Mouse (Mus musculus) spleen, adult 2 months (tissue): ENCODE results near the gene Ddx4. TPM values are rescaled to one million over a fixed set of nuclear protein-coding genes. Genes with fewer than 3 reads are reported as not detected.
"Not testable (repeated sequence)": the region's sequence is repeated elsewhere in the genome, so short reads cannot be mapped to it uniquely, and the experiment has no call there.

Experiments
- DNase-seq, 2 experiments: peaks; one replicate each; pipeline versions ENCODE4 v3.0.0 to v3.0.0-alpha.2; 2012 to 2021; ENCODE audit warnings: low spot score in 2 of 2, low read depth in 1 of 2
- H3K27ac ChIP-seq: fragments of 200-500 bp; 2 replicates; pipeline ENCODE4 v1.5.1; 2012; ENCODE audit warnings: low read length, inconsistent platforms; ENCODE audit not compliant: insufficient read depth
- H3K27me3 ChIP-seq: fragments of 200-500 bp; 2 replicates; pipeline ENCODE4 v1.6.1; 2012; ENCODE audit warnings: mild to moderate bottlenecking, moderate library complexity, low read length, inconsistent platforms; ENCODE audit not compliant: control insufficient read depth, insufficient read depth
- H3K36me3 ChIP-seq: fragments of 200-500 bp; 2 replicates; pipeline ENCODE4 v1.6.1; 2012; ENCODE audit warnings: mild to moderate bottlenecking, low read length, inconsistent platforms; ENCODE audit not compliant: control insufficient read depth, insufficient read depth
- H3K4me1 ChIP-seq: fragments of 200-500 bp; 2 replicates; pipeline ENCODE4 v1.6.1; 2011; ENCODE audit warnings: inconsistent platforms; ENCODE audit not compliant: control insufficient read depth, insufficient read depth, insufficient read length
- H3K4me3 ChIP-seq: fragments of 200-500 bp; 2 replicates; pipeline ENCODE4 v1.5.1; 2011; ENCODE audit warnings: mild to moderate bottlenecking, inconsistent platforms; ENCODE audit not compliant: insufficient read depth, insufficient read length; ENCODE audit errors: extremely low read depth
- CTCF ChIP-seq: fragments of 200-500 bp; IDR thresholded peaks from 2 replicates; pipeline ENCODE4 v1.5.1; 2011; ENCODE audit warnings: mild to moderate bottlenecking, inconsistent platforms; ENCODE audit not compliant: insufficient read depth, insufficient read length, insufficient replicate concordance; ENCODE audit errors: extremely low read depth
- POLR2A ChIP-seq: fragments of 200-500 bp; IDR thresholded peaks from 2 replicates; pipeline ENCODE4 v1.6.1; 2011; ENCODE audit warnings: low read depth, low read length, inconsistent platforms
- WGBS: fragments of 180-500 bp; shearing (Covaris S2); methylation state at CpG from one replicate; pipeline ENCODE4 v1.1.7; 2018; 5-methylcytosine and 5-hydroxymethylcytosine counted together
- polyA plus RNA-seq: library from polyadenylated mRNA; depleted of rRNA; stranded (reverse); fragments of >200 nt; gene quantifications from 2 replicates; pipeline ENCODE4 v1.2.3, GENCODE M21; 2012

The Ddx4 gene
- polyA plus RNA-seq, 1 experiment, result 0.06 TPM

- Histone ChIP-seq H3K36me3 (no peaks in the 10 kb centered on the region), H3K27me3 (no peaks in the 10 kb centered on the region), H3K27ac (no peak overlapping the region), H3K4me3 (no peak overlapping the region), H3K4me1 (no peaks in the 10 kb centered on the region)
- DNase-seq, result no peak
- WGBS, result 67% methylated on average over 11 of the region's 11 CpGs
- no peak for TF ChIP-seq POLR2A
- TF ChIP-seq CTCF, result no peak
Observed at GRCm38 (mm10) chr13:112580590-112581320, 71.5 kb downstream of the Ddx4 start.

GRCm38 (mm10) chr13:112578041-112578440 lies 74.2 kb downstream of the Ddx4 start:
- not testable (repeated sequence) for H3K36me3 ChIP-seq, H3K4me3 ChIP-seq, H3K4me1 ChIP-seq, H3K27ac ChIP-seq, H3K27me3 ChIP-seq
- peak in 1 of 2 experiments; percentile 99 for DNase-seq
- WGBS, result 91% methylated on average over 11 of the region's 11 CpGs

- Histone ChIP-seq H3K4me1 (no peaks in the 10 kb centered on the region; the same call in 1 of the 2 replicates), H3K27me3 (no peaks in the 10 kb centered on the region), H3K4me3 (no peak overlapping the region), H3K27ac (no peak overlapping the region), H3K36me3 (no peaks in the 10 kb centered on the region)
- no peak for DNase-seq
- TF ChIP-seq POLR2A, result no peak
- no peak for TF ChIP-seq CTCF
Observed at GRCm38 (mm10) chr13:112573800-112574199, 78.5 kb downstream of the Ddx4 start.

GRCm38 (mm10) chr13:112570768-112571167 lies 81.5 kb downstream of the Ddx4 start:
- 86% methylated on average over 5 of the region's 5 CpGs for WGBS
- no peaks in the 10 kb centered on the region; the same call in 1 of the 2 replicates for H3K4me1 ChIP-seq
- no peak for DNase-seq
- no peaks in the 10 kb centered on the region for H3K36me3 ChIP-seq
- H3K4me3 ChIP-seq, result no peak overlapping the region
- TF ChIP-seq CTCF (no peak), POLR2A (no peak)
- H3K27ac ChIP-seq, result no peak overlapping the region
- no peaks in the 10 kb centered on the region for H3K27me3 ChIP-seq

GRCm38 (mm10) chr13:112569606-112570005 lies 82.7 kb downstream of the Ddx4 start:
- H3K4me3 ChIP-seq, result no peak overlapping the region
- no peaks in the 10 kb centered on the region; the same call in 1 of the 2 replicates for H3K4me1 ChIP-seq
- no peak for TF ChIP-seq CTCF
- no peak for TF ChIP-seq POLR2A
- no peak for DNase-seq
- H3K36me3 ChIP-seq, result no peaks in the 10 kb centered on the region
- H3K27me3 ChIP-seq, result no peaks in the 10 kb centered on the region
- no peak overlapping the region for H3K27ac ChIP-seq
- WGBS, result 70% methylated on average over 4 of the region's 4 CpGs

- H3K4me3 ChIP-seq, result no peak overlapping the region
- no peak overlapping the region for H3K27ac ChIP-seq
- H3K27me3 ChIP-seq, result no peaks in the 10 kb centered on the region
- no peaks in the 10 kb centered on the region for H3K36me3 ChIP-seq
- 91% methylated on average over 6 of the region's 6 CpGs for WGBS
- TF ChIP-seq CTCF, result no peak
- no peak for TF ChIP-seq POLR2A
- no peak for DNase-seq
- H3K4me1 ChIP-seq, result no peaks in the 10 kb centered on the region
Observed at GRCm38 (mm10) chr13:112560554-112561138, 91.6 kb downstream of the Ddx4 start.

- WGBS, result 54% methylated on average over 2 of the region's 2 CpGs
- no peaks in the 10 kb centered on the region for H3K36me3 ChIP-seq
- H3K4me3 ChIP-seq, result no peak overlapping the region
- H3K4me1 ChIP-seq, result no peaks in the 10 kb centered on the region
- H3K27ac ChIP-seq, result no peak overlapping the region
- no peaks in the 10 kb centered on the region for H3K27me3 ChIP-seq
- TF ChIP-seq POLR2A (no peak), CTCF (no peak)
- DNase-seq, result no peak
Observed at GRCm38 (mm10) chr13:112556501-112556900, 95.8 kb downstream of the Ddx4 start.
